8 mouse cellular contexts compared by ENCODE assay signal in genomic region chr13:78428084-78428445, GRCm38 (mm10).
A peak's percentile ranks its signal among the peaks of the same experiment; 100 is the strongest.
DNase-seq lines count a peak whose midpoint lies in the region; ATAC-seq and TF ChIP-seq lines count a peak whose summit lies in the region.

No protein-coding gene starts in this region.

- H3K9me3 ChIP-seq in E14TG2a.4 (ENCODE audit: low read length) = no peaks in the 10 kb centered on the region
- H3K9me3 ChIP-seq in forebrain, embryonic 16.5 days (ENCODE audit: control insufficient read depth, low read length) = no peaks in the 10 kb centered on the region
- H3K9me3 ChIP-seq in limb, embryonic 14.5 days (ENCODE audit: control insufficient read depth, low read length) = no peaks in the 10 kb centered on the region

- no peak for DNase-seq in gastrocnemius, adult 2 months
- no peak for DNase-seq in gastrocnemius, adult 18-20 months (ENCODE audit: low spot score)
- DNase-seq in limb, embryonic 14.5 days (ENCODE audit: low spot score) = peak; percentile 26
- no peak for DNase-seq in frontal cortex, adult 2 months (ENCODE audit: extremely low spot score in 1 of 2, low spot score in 1 of 2)
- DNase-seq in left cerebral cortex, postnatal 25 days (ENCODE audit: low spot score in 2 of 2) = no peak

- peak overlapping the region; percentile 66 for H3K4me3 ChIP-seq in gastrocnemius, adult 2 months
- peak overlapping the region; percentile 17; the same call in 1 of the 2 replicates for H3K4me3 ChIP-seq in E14TG2a.4 (replicated peaks; ENCODE audit: low read length)
- peak overlapping the region; percentile 37 for H3K4me3 ChIP-seq in forebrain, embryonic 16.5 days (replicated peaks; ENCODE audit: low read length)
- no peak overlapping the region for H3K4me3 ChIP-seq in limb, embryonic 14.5 days (replicated peaks; ENCODE audit: low read length)

- TF ChIP-seq CTCF in gastrocnemius, adult 2 months (IDR thresholded peaks at IDR 0.05) = no peak
- TF ChIP-seq CTCF in E14TG2a.4 (conservative IDR thresholded peaks at IDR 0.05; ENCODE audit: low read length) = no peak

- peak overlapping the region; percentile 65 for H3K4me2 ChIP-seq in forebrain, embryonic 16.5 days (ENCODE audit: low read length)
- H3K4me2 ChIP-seq in limb, embryonic 14.5 days (replicated peaks; ENCODE audit: low read depth, low read length, severe bottlenecking) = peak overlapping the region; percentile 41

- H3K27ac ChIP-seq in gastrocnemius, adult 2 months = no peak overlapping the region
- H3K27ac ChIP-seq in forebrain, embryonic 16.5 days (ENCODE audit: low read length) = peak overlapping the region; percentile 87
- peak overlapping the region; percentile 34; the same call in 1 of the 2 replicates for H3K27ac ChIP-seq in limb, embryonic 14.5 days (replicated peaks; ENCODE audit: low read depth, low read length)

- H3K27me3 ChIP-seq in E14TG2a.4 (ENCODE audit: insufficient read depth, low read length) = peaks cover 22% of the 10 kb centered on the region
- H3K27me3 ChIP-seq in forebrain, embryonic 16.5 days (replicated peaks; ENCODE audit: control insufficient read depth, insufficient read depth, low read length) = no peaks in the 10 kb centered on the region
- H3K27me3 ChIP-seq in limb, embryonic 14.5 days (ENCODE audit: control insufficient read depth, insufficient read depth, low read length) = no peaks in the 10 kb centered on the region

- peak; percentile 8 for ATAC-seq in forebrain, embryonic 16.5 days
- ATAC-seq in limb, embryonic 14.5 days (ENCODE audit: low FRiP score, low read depth) = no peak
- no peak for ATAC-seq in monocyte, adult 5-6 weeks (replicated peaks; ENCODE audit: insufficient number of reproducible peaks, low FRiP score, low TSS enrichment, poor library complexity, severe bottlenecking)

- 3% methylated on average over 9 of the region's 9 CpGs for WGBS in forebrain, embryonic 16.5 days
- WGBS in limb, embryonic 14.5 days = 9% methylated on average over 9 of the region's 9 CpGs

- H3K4me1 ChIP-seq in E14TG2a.4 (replicated peaks; ENCODE audit: low read depth, low read length) = peaks cover 23% of the 10 kb centered on the region
- peaks cover 20% of the 10 kb centered on the region for H3K4me1 ChIP-seq in forebrain, embryonic 16.5 days (replicated peaks; ENCODE audit: control insufficient read depth, insufficient read depth, low read length)
- peaks cover 15% of the 10 kb centered on the region for H3K4me1 ChIP-seq in limb, embryonic 14.5 days (ENCODE audit: control insufficient read depth, insufficient read depth, low read length)

- intact Hi-C loops in gastrocnemius, adult 2 months (cut with DNase I) = no loop called here
- intact Hi-C loops in left cerebral cortex, postnatal 25 days (cut with DNase I) = loop anchor here (5.0 to 10.0 kb wide), 2 partner anchors 226 to 617 kb away; no protein-coding TSS in a partner anchor

- H3K9ac ChIP-seq in forebrain, embryonic 16.5 days (replicated peaks; ENCODE audit: low read depth, low read length) = peak overlapping the region; percentile 53
- no peak overlapping the region for H3K9ac ChIP-seq in limb, embryonic 14.5 days (ENCODE audit: low read depth, low read length, severe bottlenecking)

- no peak for TF ChIP-seq POLR2A in limb, embryonic 14.5 days (IDR thresholded peaks at IDR 0.05; ENCODE audit: borderline replicate concordance, extremely low read depth, insufficient read depth, insufficient read length)

- H3K36me3 ChIP-seq in E14TG2a.4 (ENCODE audit: insufficient read depth, low read length) = no peaks in the 10 kb centered on the region
- no peaks in the 10 kb centered on the region for H3K36me3 ChIP-seq in forebrain, embryonic 16.5 days (ENCODE audit: control insufficient read depth, insufficient read depth)
- no peaks in the 10 kb centered on the region for H3K36me3 ChIP-seq in limb, embryonic 14.5 days (ENCODE audit: control insufficient read depth, insufficient read depth, low read length)
